ENCODE assay signal across 25 mouse cellular contexts in genomic region chr15:77016509-77016908, GRCm38 (mm10). TPM values are rescaled to one million over a fixed set of nuclear protein-coding genes. Genes with fewer than 3 reads are reported as not detected.
A peak's percentile ranks its signal among the peaks of the same experiment; 100 is the strongest.
DNase-seq lines count a peak whose midpoint lies in the region; ATAC-seq and TF ChIP-seq lines count a peak whose summit lies in the region.
"Had no signal": no experiment of that assay in that cellular context is flagged by ENCODE, and none has a peak within 500 bp of the region (broad histone marks: within the 10 kb centered on the region; RNA-seq: fewer than 3 reads in every experiment).

No protein-coding gene starts in this region.

- H3K4me1 ChIP-seq in heart, adult 2 months (ENCODE audit: control insufficient read depth, insufficient read depth, low read length): peaks cover 9% of the 10 kb centered on the region
- peaks cover 70% of the 10 kb centered on the region for H3K4me1 ChIP-seq in heart, embryonic 11.5 days (ENCODE audit: control insufficient read depth, insufficient read depth, low read length)
- H3K4me1 ChIP-seq in heart, embryonic 13.5 days: peaks cover 98% of the 10 kb centered on the region
- peaks cover 71% of the 10 kb centered on the region for H3K4me1 ChIP-seq in heart, embryonic 16.5 days (ENCODE audit: control insufficient read depth, insufficient read depth, low read length)

- no peak for TF ChIP-seq CTCF in gastrocnemius, adult 2 months (IDR thresholded peaks at IDR 0.05)
- TF ChIP-seq CTCF in heart, adult 2 months (IDR thresholded peaks at IDR 0.05): no peak

- no peak for DNase-seq in gastrocnemius, adult 2 months
- no peak for DNase-seq in gastrocnemius, adult 18-20 months (ENCODE audit: low spot score)
- DNase-seq in heart, adult 2 months: no peak
- DNase-seq in heart, adult 9 months (ENCODE audit: low spot score in 2 of 2): no peak
- DNase-seq in heart, postnatal 36 days: no peak
- DNase-seq: adrenal gland, adult 8-10 months; adrenal gland, postnatal 36 days; B cell, adult 2 months; cerebellum, adult 11-12 months; cerebellum, adult 2 months; cerebellum, adult 9-10 months; cerebellum, postnatal 10 days; cerebellum, postnatal 25 days had no signal

- no peak for ATAC-seq in heart, embryonic 11.5 days (replicated peaks; ENCODE audit: insufficient number of reproducible peaks, low FRiP score, low TSS enrichment)
- no peak for ATAC-seq in heart, embryonic 13.5 days (ENCODE audit: extremely low read depth, insufficient number of reproducible peaks, low FRiP score, low TSS enrichment)
- no peak for ATAC-seq in heart, embryonic 16.5 days (replicated peaks; ENCODE audit: extremely low read depth, insufficient read depth, low FRiP score)
- ATAC-seq: activated CD4-positive, CD25-positive, alpha-beta regulatory T cell, adult 4 months; CD4-positive, CD25-positive, alpha-beta regulatory T cell, adult 4 months; forebrain, embryonic 13.5 days; Patski had no signal

- H3K9ac ChIP-seq in heart, adult 2 months (ENCODE audit: low read depth, low read length): no peak overlapping the region; the same call in 1 of the 2 replicates
- H3K9ac ChIP-seq in heart, embryonic 11.5 days (ENCODE audit: low read depth, low read length): no peak overlapping the region
- 0 out of 2 replicates have a peak overlapping the region, but pooled peaks have one; percentile 1 for H3K9ac ChIP-seq in heart, embryonic 13.5 days
- H3K9ac ChIP-seq in heart, embryonic 16.5 days (ENCODE audit: low read length): peak overlapping the region; percentile 22; the same call in 1 of the 2 replicates
- H3K9ac ChIP-seq: embryonic facial prominence, embryonic 12.5 days; forebrain, embryonic 13.5 days had no signal

- H3K27me3 ChIP-seq in heart, adult 2 months (ENCODE audit: control insufficient read depth, insufficient read depth, low read length): no peaks in the 10 kb centered on the region
- H3K27me3 ChIP-seq in heart, embryonic 11.5 days (ENCODE audit: control insufficient read depth, insufficient read depth, low read length): no peaks in the 10 kb centered on the region
- no peaks in the 10 kb centered on the region for H3K27me3 ChIP-seq in heart, embryonic 13.5 days (replicated peaks)
- H3K27me3 ChIP-seq in heart, embryonic 16.5 days (ENCODE audit: control insufficient read depth, insufficient read depth, low read length): no peaks in the 10 kb centered on the region
- H3K27me3 ChIP-seq: embryonic facial prominence, embryonic 12.5 days; Patski had no signal

- TF ChIP-seq POLR2A in heart, adult 2 months (IDR thresholded peaks at IDR 0.05; ENCODE audit: insufficient read depth, low read depth, low read length): peak; percentile 42

- 0 out of 2 replicates have a peak, but pooled peaks have one; percentile 73 for TF ChIP-seq EP300 in heart, adult 2 months (IDR thresholded peaks at IDR 0.05; ENCODE audit: insufficient read depth, low read depth, low read length)

- H3K9me3 ChIP-seq in heart, embryonic 11.5 days (replicated peaks; ENCODE audit: control insufficient read depth, low read length): no peaks in the 10 kb centered on the region
- H3K9me3 ChIP-seq in heart, embryonic 13.5 days: no peaks in the 10 kb centered on the region
- H3K9me3 ChIP-seq in heart, embryonic 16.5 days (replicated peaks; ENCODE audit: control insufficient read depth, low read length): no peaks in the 10 kb centered on the region
- H3K9me3 ChIP-seq: embryonic facial prominence, embryonic 10.5 days; embryonic facial prominence, embryonic 12.5 days; forebrain, embryonic 13.5 days; G1E had no signal

- no peak overlapping the region for H3K4me2 ChIP-seq in heart, embryonic 11.5 days
- no peak overlapping the region for H3K4me2 ChIP-seq in heart, embryonic 13.5 days
- H3K4me2 ChIP-seq in heart, embryonic 16.5 days (ENCODE audit: low read depth, low read length): no peak overlapping the region
- H3K4me2 ChIP-seq: embryonic facial prominence, embryonic 12.5 days; forebrain, embryonic 13.5 days had no signal

- intact Hi-C loops in gastrocnemius, adult 2 months (cut with DNase I): no loop called here
- intact Hi-C loops in heart, adult 2 months (cut with DNase I): no loop called here
- intact Hi-C loops in heart, postnatal 36 days (cut with DNase I): no loop called here

- H3K36me3 ChIP-seq in heart, adult 2 months (ENCODE audit: control insufficient read depth, insufficient read depth, low read length): no peaks in the 10 kb centered on the region; the same call in 1 of the 2 replicates
- H3K36me3 ChIP-seq in heart, embryonic 11.5 days (ENCODE audit: control insufficient read depth, insufficient read depth, low read length): no peaks in the 10 kb centered on the region
- H3K36me3 ChIP-seq in heart, embryonic 13.5 days: peaks cover 14% of the 10 kb centered on the region
- peaks cover 5% of the 10 kb centered on the region; the same call in 1 of the 2 replicates for H3K36me3 ChIP-seq in heart, embryonic 16.5 days (ENCODE audit: control insufficient read depth, insufficient read depth)
- H3K36me3 ChIP-seq: embryonic facial prominence, embryonic 10.5 days; embryonic facial prominence, embryonic 12.5 days; G1E had no signal

- WGBS in heart, adult 2 months: 79% methylated on average over 6 of the region's 6 CpGs
- 84% methylated on average over 6 of the region's 6 CpGs for WGBS in heart, embryonic 11.5 days (ENCODE audit: insufficient replicate concordance)
- WGBS in heart, embryonic 13.5 days: 90% methylated on average over 6 of the region's 6 CpGs
- WGBS in heart, embryonic 16.5 days: 93% methylated on average over 6 of the region's 6 CpGs

- peak overlapping the region; percentile 94 for H3K27ac ChIP-seq in gastrocnemius, adult 2 months
- H3K27ac ChIP-seq in heart, adult 2 months: peak overlapping the region; percentile 93
- no peak overlapping the region for H3K27ac ChIP-seq in heart, embryonic 11.5 days (ENCODE audit: low read depth, low read length)
- 0 out of 2 replicates have a peak overlapping the region, but pooled peaks have one; percentile 95 for H3K27ac ChIP-seq in heart, embryonic 13.5 days (replicated peaks)
- no peak overlapping the region; the same call in 1 of the 2 replicates for H3K27ac ChIP-seq in heart, embryonic 16.5 days (ENCODE audit: low read length)
- H3K27ac ChIP-seq: embryonic facial prominence, embryonic 10.5 days; embryonic facial prominence, embryonic 12.5 days; forebrain, embryonic 13.5 days had no signal

- H3K4me3 ChIP-seq in gastrocnemius, adult 2 months: peak overlapping the region; percentile 51
- H3K4me3 ChIP-seq in heart, adult 2 months: no peak overlapping the region
- no peak overlapping the region for H3K4me3 ChIP-seq in heart, embryonic 11.5 days (ENCODE audit: low read depth, low read length)
- no peak overlapping the region for H3K4me3 ChIP-seq in heart, embryonic 13.5 days
- H3K4me3 ChIP-seq in heart, embryonic 16.5 days (ENCODE audit: low read length): no peak overlapping the region
- H3K4me3 ChIP-seq: embryonic facial prominence, embryonic 10.5 days; embryonic facial prominence, embryonic 12.5 days; forebrain, embryonic 13.5 days had no signal

- H3K79me2 ChIP-seq in heart, adult 2 months (replicated peaks; ENCODE audit: control insufficient read depth, insufficient read depth, low read length): no peaks in the 10 kb centered on the region

RNA-seq across cellular contexts. Expression of gene Apol6, which starts 28.0 kb away (rescaled TPM):
- total RNA-seq in gastrocnemius, adult 2 months (2021): 10 to 100 TPM; 27.7 to 71.1 TPM
- 10 to 100 TPM; 47.5 to 80.8 TPM for total RNA-seq in gastrocnemius, adult 18-20 months (2021)
- total RNA-seq in heart, adult 2 months (2021): under 1 TPM; 0.47 to 0.89 TPM
- 3.3 and 8.0 TPM in 2 replicates for polyA plus RNA-seq in heart, adult 2 months (2012; rRNA removed)
- 0.16 and 0.52 TPM in 2 replicates for polyA plus RNA-seq in heart, embryonic 11.5 days (2014; fragmentation: Nextera tagmentation; extraction: Ambion mirVana)
- polyA plus RNA-seq in heart, embryonic 13.5 days (2015; fragmentation: Nextera tagmentation; extraction: Ambion mirVana): 0.06 and 0.15 TPM in 2 replicates
- polyA plus RNA-seq in heart, embryonic 16.5 days (2015; fragmentation: Nextera tagmentation; extraction: Ambion mirVana): 0.11 and 0.30 TPM in 2 replicates
- 1 to 10 TPM in 1 of 2 experiments, under 1 TPM in 1; 0.41 to 1.5 TPM for total RNA-seq in heart, postnatal 36 days (2021)
- total RNA-seq: CH12.LX had no signal
- polyA plus RNA-seq: activated CD4-positive, CD25-positive, alpha-beta regulatory T cell, adult 4 months; CD4-positive, CD25-positive, alpha-beta regulatory T cell, adult 4 months; forebrain, embryonic 11.5 days; forebrain, embryonic 13.5 days; G1E had no signal

RNA-seq across cellular contexts. Expression of gene Mb, which starts 34.0 kb away (rescaled TPM):
- 1,000 to 10,000 TPM; 3,091 to 7,772 TPM for total RNA-seq in gastrocnemius, adult 2 months (2021)
- 1,000 to 10,000 TPM; 5,214 to 6,251 TPM for total RNA-seq in gastrocnemius, adult 18-20 months (2021)
- over 10,000 TPM; 17,740 to 20,311 TPM for total RNA-seq in heart, adult 2 months (2021)
- polyA plus RNA-seq in heart, adult 2 months (2012; rRNA removed): 16,399 and 21,043 TPM in 2 replicates
- 138 and 139 TPM in 2 replicates for polyA plus RNA-seq in heart, embryonic 11.5 days (2014; fragmentation: Nextera tagmentation; extraction: Ambion mirVana)
- polyA plus RNA-seq in heart, embryonic 13.5 days (2015; fragmentation: Nextera tagmentation; extraction: Ambion mirVana): 519 and 566 TPM in 2 replicates
- 977 and 1,096 TPM in 2 replicates for polyA plus RNA-seq in heart, embryonic 16.5 days (2015; fragmentation: Nextera tagmentation; extraction: Ambion mirVana)
- total RNA-seq in heart, postnatal 36 days (2021): over 10,000 TPM; 17,938 to 18,211 TPM
- total RNA-seq: CH12.LX, G1E had no signal
- polyA plus RNA-seq: activated CD4-positive, CD25-positive, alpha-beta regulatory T cell, adult 4 months; CD4-positive, CD25-positive, alpha-beta regulatory T cell, adult 4 months; forebrain, embryonic 11.5 days; forebrain, embryonic 13.5 days; G1E; Patski had no signal

Comparison
In these comparisons a context has a peak if more than half of its experiments do, and no peak if none do; other contexts are left out.
1. H3K27ac ChIP-seq: peak in gastrocnemius, adult 2 months (single experiment), heart, adult 2 months (single experiment) and heart, embryonic 13.5 days (single experiment); none in heart, embryonic 11.5 days (single experiment) and heart, embryonic 16.5 days (single experiment).
2. H3K9ac ChIP-seq: peak in heart, embryonic 13.5 days (single experiment) and heart, embryonic 16.5 days (single experiment); none in heart, adult 2 months (single experiment) and heart, embryonic 11.5 days (single experiment).
3. RNA of gene Apol6, which starts 28.0 kb away (total RNA-seq): 47.5 to 80.8 TPM in gastrocnemius, adult 18-20 months and 27.7 to 71.1 TPM in gastrocnemius, adult 2 months; 0.41 to 1.5 TPM in heart, postnatal 36 days and 0.47 to 0.89 TPM in heart, adult 2 months; every median in the first group is over 10 times any median in the second.